Mouse (Mus musculus) kidney, embryonic 14.5 days (tissue): ENCODE measurements around the gene Cmtr2. TPM values are rescaled to one million over a fixed set of nuclear protein-coding genes. Genes with fewer than 3 reads are reported as not detected.

ENCODE experiments used
- ATAC-seq: fragments of 200-750 bp; cut with Nextera tagmentation; 2 replicates; pipeline ENCODE4 v1.8.0; 2017; ENCODE audit warnings: moderate number of reproducible peaks, mild to moderate bottlenecking, moderate TSS enrichment, moderate library complexity; ENCODE audit not compliant: low FRiP score, low TSS enrichment
- H3K27ac ChIP-seq: fragments of 300-500 bp; sonication (generic); 2 replicates; pipeline ENCODE4 v1.5.1; 2014; ENCODE audit warnings: low read depth, mild to moderate bottlenecking, low read length, moderate library complexity, mixed read lengths
- H3K27me3 ChIP-seq: fragments of 300-500 bp; sonication (generic); 2 replicates; pipeline ENCODE4 v1.6.1; 2014; ENCODE audit warnings: mild to moderate bottlenecking, low read length; ENCODE audit not compliant: control insufficient read depth, insufficient read depth
- H3K36me3 ChIP-seq: fragments of 300-500 bp; sonication (generic); 2 replicates; pipeline ENCODE4 v1.6.1; 2014; ENCODE audit warnings: low read length, mixed read lengths; ENCODE audit not compliant: control insufficient read depth, insufficient read depth
- H3K4me1 ChIP-seq: fragments of 300-500 bp; sonication (generic); 2 replicates; pipeline ENCODE4 v1.6.1; 2014; ENCODE audit warnings: low read length, mixed read lengths; ENCODE audit not compliant: control insufficient read depth, insufficient read depth
- H3K4me2 ChIP-seq: fragments of 300-500 bp; sonication (generic); replicated peaks from 2 replicates; pipeline ENCODE4 v1.6.1; 2014; ENCODE audit warnings: low read depth, mild to moderate bottlenecking, low read length
- H3K4me3 ChIP-seq: fragments of 300-500 bp; sonication (generic); 2 replicates; pipeline ENCODE4 v1.5.1; 2014; ENCODE audit warnings: mild to moderate bottlenecking, low read length
- H3K9ac ChIP-seq: fragments of 300-500 bp; sonication (generic); 2 replicates; pipeline ENCODE4 v1.6.1; 2014; ENCODE audit warnings: low read depth, mild to moderate bottlenecking, low read length, moderate library complexity
- H3K9me3 ChIP-seq: fragments of 300-500 bp; sonication (generic); 2 replicates; pipeline ENCODE4 v1.6.1; 2016; ENCODE audit warnings: low read length; ENCODE audit not compliant: control insufficient read depth
- WGBS: fragments of 180-500 bp; shearing (Covaris S2); extraction: QIAGEN DNeasy Blood & Tissue Kit; methylation state at CpG from one replicate; pipeline ENCODE4 v1.1.7; 2014; 5-methylcytosine and 5-hydroxymethylcytosine counted together
- polyA plus RNA-seq: library from polyadenylated mRNA; unstranded; fragments of >200 nt; fragmentation: Nextera tagmentation; extraction: Ambion mirVana; gene quantifications from 2 replicates; pipeline ENCODE4 v1.2.1, GENCODE M21; 2014

Cmtr2 gene
- polyA plus RNA-seq, 1 experiment from 2014 or later: 11.1 TPM

DNA sequence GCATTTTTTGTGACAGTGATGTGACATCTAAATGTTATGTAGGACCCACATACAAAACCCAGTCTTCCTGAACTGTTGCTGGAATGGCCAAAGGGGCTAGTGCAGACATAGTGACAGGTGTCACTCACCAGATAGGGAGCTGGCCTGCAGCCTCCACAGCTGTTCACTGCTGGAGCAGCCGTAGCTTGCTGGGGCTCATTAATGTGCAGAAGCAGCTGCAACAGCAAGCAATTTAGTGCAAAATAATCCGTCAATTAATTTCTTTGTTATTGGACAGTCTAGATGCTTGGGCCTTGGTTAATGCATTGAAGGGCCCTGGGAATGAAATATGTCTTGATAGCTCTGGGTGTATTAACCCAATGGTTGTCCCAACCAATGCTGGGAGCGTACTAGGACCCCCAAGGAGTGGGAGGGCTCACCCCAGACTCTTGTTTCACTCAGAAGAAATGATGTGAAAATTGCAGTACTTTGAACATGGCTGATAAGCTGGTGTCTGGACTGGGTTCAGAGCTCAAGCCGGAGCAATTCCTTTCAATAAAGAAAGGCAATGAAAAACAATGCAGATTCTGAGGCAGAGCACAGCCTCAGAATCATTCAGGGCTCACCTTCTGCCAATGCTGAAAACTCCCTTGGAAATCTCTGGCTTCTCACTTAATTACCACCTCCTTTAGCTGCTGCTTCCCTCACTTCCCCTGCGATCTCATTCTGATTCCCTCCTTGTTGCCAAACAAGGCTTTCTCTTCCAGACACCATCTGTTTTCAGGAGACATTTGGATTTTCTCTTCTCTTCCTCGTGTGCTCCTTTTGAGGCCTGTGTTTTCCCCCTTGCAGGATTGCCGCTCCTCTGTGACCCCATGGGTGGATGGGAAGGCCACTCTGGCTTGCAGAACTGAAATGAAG lies 27.1 kb downstream of the Cmtr2 start:
- H3K4me3 ChIP-seq: no peak overlapping the region
- H3K9ac ChIP-seq: no peak overlapping the region
- H3K4me2 ChIP-seq: no peak overlapping the region
- WGBS: 65% methylated on average over 7 of the region's 7 CpGs
- no peaks in the 10 kb centered on the region for H3K4me1 ChIP-seq
- no peak overlapping the region for H3K27ac ChIP-seq
- no peaks in the 10 kb centered on the region for H3K36me3 ChIP-seq
- H3K9me3 ChIP-seq: no peaks in the 10 kb centered on the region
- H3K27me3 ChIP-seq: no peaks in the 10 kb centered on the region
- ATAC-seq: no peak

DNA sequence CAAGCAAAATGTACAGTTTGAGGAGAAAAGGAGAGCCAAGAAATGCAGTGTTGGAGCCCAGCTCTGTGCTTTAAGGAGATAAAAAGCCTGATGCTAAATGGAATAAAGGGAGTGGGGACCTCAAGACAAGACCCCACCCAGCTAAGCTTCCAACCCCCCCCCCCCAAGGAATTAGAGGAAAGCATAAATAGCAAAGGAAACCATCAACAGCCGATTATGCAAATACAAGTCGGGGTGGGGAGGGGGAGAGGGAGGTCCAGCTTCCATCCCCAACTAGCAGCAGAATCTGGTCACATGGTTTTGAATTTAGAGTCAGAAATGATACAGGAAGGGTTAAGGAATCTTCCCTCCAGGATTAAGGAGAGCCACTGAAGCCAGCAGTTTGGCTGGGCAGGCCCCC lies 29.1 kb downstream of the Cmtr2 start:
- WGBS: 57% methylated on average over 2 of the region's 2 CpGs
- no peaks in the 10 kb centered on the region for H3K36me3 ChIP-seq
- no peaks in the 10 kb centered on the region for H3K27me3 ChIP-seq
- no peak overlapping the region for H3K4me2 ChIP-seq
- no peaks in the 10 kb centered on the region for H3K4me1 ChIP-seq
- no peaks in the 10 kb centered on the region for H3K9me3 ChIP-seq
- H3K9ac ChIP-seq: no peak overlapping the region
- no peak overlapping the region for H3K27ac ChIP-seq
- H3K4me3 ChIP-seq: no peak overlapping the region
- ATAC-seq: no peak

DNA sequence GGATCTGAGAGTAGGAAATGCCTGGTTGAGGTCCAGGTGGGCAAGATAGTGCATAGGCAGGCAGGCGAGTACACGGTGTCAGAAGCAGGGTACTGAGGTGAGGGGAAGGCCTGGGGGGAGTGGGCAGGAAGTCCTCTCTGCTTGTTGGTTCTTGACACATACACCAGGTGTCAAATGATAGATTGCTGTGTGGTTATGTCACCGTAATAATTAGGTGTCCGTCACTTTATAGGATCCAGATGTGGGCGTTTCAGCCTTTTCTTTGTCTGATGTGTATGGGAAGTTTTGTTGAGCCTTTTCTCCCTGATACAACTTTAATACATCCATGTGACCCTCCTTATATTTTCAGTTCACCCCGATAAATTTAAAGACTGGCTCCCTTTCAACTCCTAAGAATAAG lies 31.8 kb downstream of the Cmtr2 start:
- no peak overlapping the region for H3K9ac ChIP-seq
- H3K9me3 ChIP-seq: no peaks in the 10 kb centered on the region
- H3K27me3 ChIP-seq: no peaks in the 10 kb centered on the region
- no peak overlapping the region for H3K4me2 ChIP-seq
- no peak overlapping the region for H3K4me3 ChIP-seq
- H3K36me3 ChIP-seq: no peaks in the 10 kb centered on the region
- no peaks in the 10 kb centered on the region for H3K4me1 ChIP-seq
- no peak for ATAC-seq
- WGBS: 82% methylated on average over 6 of the region's 6 CpGs
- no peak overlapping the region for H3K27ac ChIP-seq

DNA sequence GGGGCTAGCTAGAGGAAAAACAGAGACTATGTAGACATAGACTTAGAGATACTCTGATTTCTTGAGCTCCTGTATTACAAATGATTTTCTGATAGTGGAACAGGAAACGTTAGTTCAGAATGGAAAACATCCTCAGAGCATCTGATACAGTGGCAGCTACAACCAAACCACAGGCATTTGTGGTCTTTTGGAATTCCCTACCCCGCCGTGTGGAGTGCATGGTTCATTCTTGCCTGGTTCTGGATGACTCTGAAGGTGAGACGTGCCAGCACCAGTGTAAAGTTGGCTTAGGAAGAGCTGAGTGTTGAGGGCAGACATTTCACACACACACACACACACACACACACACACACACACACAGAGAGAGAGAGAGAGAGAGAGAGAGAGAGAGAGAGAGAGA lies 38.5 kb downstream of the Cmtr2 start:
- Histone ChIP-seq H3K36me3 (no peaks in the 10 kb centered on the region), H3K4me2 (no peak overlapping the region), H3K4me1 (no peaks in the 10 kb centered on the region), H3K27me3 (no peaks in the 10 kb centered on the region), H3K4me3 (no peak overlapping the region), H3K9me3 (no peaks in the 10 kb centered on the region), H3K9ac (no peak overlapping the region), H3K27ac (no peak overlapping the region)
- WGBS: 82% methylated on average over 4 of the region's 4 CpGs
- no peak for ATAC-seq

DNA sequence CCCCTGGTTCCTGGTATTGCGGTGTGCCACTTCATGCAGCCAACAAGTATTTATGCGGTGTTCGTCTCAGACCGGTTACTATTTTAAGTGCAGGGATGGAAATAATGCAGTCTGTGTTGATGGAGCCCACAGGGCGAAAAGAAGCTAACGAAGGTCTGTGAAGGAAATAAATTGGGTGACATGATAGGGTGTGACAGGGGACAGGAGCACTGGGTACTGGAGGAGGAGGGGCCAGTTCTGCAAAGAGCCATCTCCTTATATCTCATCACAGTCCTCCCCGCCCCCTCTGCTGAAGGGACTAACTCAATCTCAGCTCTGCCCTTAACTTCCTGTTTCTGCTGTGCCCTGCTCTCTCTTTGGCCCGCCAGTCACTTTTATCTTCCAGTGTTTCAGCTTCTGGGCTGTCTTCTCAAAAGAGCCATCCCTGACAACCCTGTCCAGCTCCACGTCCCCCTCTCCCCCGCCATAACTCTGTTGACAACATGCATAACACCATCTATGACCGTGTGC lies 50.4 kb downstream of the Cmtr2 start:
- no peaks in the 10 kb centered on the region for H3K9me3 ChIP-seq
- no peak for ATAC-seq
- H3K4me3 ChIP-seq: no peak overlapping the region
- H3K27me3 ChIP-seq: no peaks in the 10 kb centered on the region; the same call in 1 of the 2 replicates
- WGBS: 78% methylated on average over 11 of the region's 11 CpGs
- H3K27ac ChIP-seq: no peak overlapping the region
- no peaks in the 10 kb centered on the region for H3K36me3 ChIP-seq
- H3K4me1 ChIP-seq: no peaks in the 10 kb centered on the region
- H3K4me2 ChIP-seq: no peak overlapping the region
- no peak overlapping the region for H3K9ac ChIP-seq

DNA sequence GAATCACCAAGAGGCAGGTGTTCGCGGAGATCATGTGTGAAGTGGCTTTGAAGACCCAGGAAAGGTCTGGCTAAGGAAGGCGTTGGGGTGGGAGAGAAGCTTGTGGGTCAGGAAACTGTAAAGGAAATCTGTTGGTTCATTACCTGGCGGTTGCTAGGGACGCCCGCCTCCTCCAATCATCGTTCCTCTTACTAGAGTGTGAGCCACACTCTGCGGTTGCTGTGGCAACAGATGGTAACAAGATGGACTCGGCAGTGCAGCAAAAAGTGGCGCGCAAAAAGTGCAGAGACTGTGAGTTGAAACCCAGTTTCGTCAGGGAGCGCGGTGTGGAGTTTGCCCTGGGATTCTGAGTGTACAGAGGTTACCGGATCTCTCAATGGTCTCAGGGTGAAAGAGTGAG lies 51.3 kb downstream of the Cmtr2 start, which contains the start of gene Hydin:
Gene Hydin (plus strand): TSS at position 237 of the 400 bp plus-strand sequence.
- H3K36me3 ChIP-seq: no peaks in the 10 kb centered on the region
- H3K9ac ChIP-seq: peak within 1 kb of the TSS; percentile 54
- no peaks in the 10 kb centered on the region; the same call in 1 of the 2 replicates for H3K27me3 ChIP-seq
- H3K4me3 ChIP-seq: peak within 1 kb of the TSS; percentile 42
- no peaks in the 10 kb centered on the region for H3K9me3 ChIP-seq
- no peak within 1 kb of the TSS for H3K27ac ChIP-seq
- H3K4me1 ChIP-seq: no peaks in the 10 kb centered on the region
- peak; percentile 97 for ATAC-seq
- peak within 1 kb of the TSS; percentile 76 for H3K4me2 ChIP-seq
- under 1% methylated on average over 15 of the region's 15 CpGs for WGBS

DNA sequence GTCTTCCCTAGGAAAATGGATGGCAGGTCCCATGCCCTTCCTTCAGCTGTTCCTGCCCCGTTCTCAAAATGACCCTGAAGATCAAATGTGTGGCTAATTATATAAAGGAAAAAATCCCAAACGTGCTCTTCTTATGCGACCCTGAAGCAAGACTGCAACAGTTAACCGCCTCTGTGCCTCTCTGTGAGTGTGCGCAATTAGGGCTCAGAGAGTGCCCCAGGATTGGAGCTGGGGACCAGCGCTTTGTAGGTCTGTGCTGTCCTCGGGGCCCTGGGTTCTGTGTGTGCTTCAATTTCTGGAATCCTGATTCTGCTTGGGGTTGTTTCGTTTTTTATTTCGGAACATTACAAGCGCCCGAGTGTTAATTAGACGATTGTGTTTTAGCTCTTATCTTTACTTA lies 51.8 kb downstream of the Cmtr2 start:
- Histone ChIP-seq H3K4me3 (peak overlapping the region; percentile 42), H3K27ac (no peak overlapping the region), H3K36me3 (no peaks in the 10 kb centered on the region), H3K4me1 (no peaks in the 10 kb centered on the region), H3K4me2 (peak overlapping the region; percentile 76), H3K27me3 (no peaks in the 10 kb centered on the region; the same call in 1 of the 2 replicates), H3K9ac (peak overlapping the region; percentile 54), H3K9me3 (no peaks in the 10 kb centered on the region)
- 0 out of 2 replicates have a peak, but pooled peaks have one; percentile 49 for ATAC-seq
- WGBS: 15% methylated on average over 12 of the region's 12 CpGs

DNA sequence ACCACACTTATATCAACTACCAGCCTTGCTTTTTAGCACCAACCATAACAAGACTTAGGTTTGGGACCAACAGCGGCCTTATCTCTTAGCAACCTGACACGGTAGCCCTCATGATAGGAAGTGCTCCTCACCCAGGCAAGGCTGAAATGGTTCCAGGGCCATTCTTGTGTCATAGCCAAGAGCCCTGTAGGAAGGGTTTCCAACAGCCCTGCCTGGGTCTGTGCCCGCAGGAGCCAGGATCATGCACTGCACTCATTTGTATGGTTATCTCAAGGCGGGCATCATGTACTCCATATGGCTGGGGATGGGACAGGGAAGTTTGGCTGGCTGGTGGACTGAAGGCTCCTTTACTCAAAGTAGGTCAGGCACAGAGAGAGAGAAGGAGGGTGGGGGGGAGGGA lies 55.2 kb downstream of the Cmtr2 start:
- H3K4me2 ChIP-seq: no peak overlapping the region
- no peaks in the 10 kb centered on the region for H3K36me3 ChIP-seq
- H3K27ac ChIP-seq: no peak overlapping the region
- H3K27me3 ChIP-seq: no peaks in the 10 kb centered on the region; the same call in 1 of the 2 replicates
- WGBS: 86% methylated on average over 4 of the region's 4 CpGs
- no peak overlapping the region for H3K9ac ChIP-seq
- no peak for ATAC-seq
- no peak overlapping the region for H3K4me3 ChIP-seq
- no peaks in the 10 kb centered on the region for H3K9me3 ChIP-seq
- no peaks in the 10 kb centered on the region for H3K4me1 ChIP-seq

DNA sequence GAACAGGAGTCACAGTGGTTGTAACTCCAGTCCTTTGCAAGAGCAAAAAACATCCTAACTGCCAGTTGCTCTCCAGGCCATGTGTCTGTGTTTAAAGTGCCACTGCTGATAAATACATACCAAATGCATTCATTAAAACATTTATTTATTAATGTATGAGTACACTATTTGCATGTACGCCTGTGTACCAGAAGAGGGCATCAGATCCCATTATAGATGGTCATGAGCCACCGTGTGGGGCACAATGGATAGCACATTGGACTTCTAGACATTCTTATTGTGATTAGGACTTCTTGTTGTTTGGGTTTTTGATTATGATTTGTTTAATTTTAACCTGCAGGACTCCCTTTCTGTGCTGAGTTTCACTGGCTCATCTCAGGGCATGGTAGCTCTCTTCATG lies 57.9 kb downstream of the Cmtr2 start:
- no peak for ATAC-seq
- Histone ChIP-seq H3K9ac (no peak overlapping the region), H3K4me3 (no peak overlapping the region), H3K9me3 (no peaks in the 10 kb centered on the region), H3K4me2 (no peak overlapping the region), H3K27me3 (no peaks in the 10 kb centered on the region), H3K27ac (no peak overlapping the region), H3K4me1 (no peaks in the 10 kb centered on the region), H3K36me3 (no peaks in the 10 kb centered on the region)
- 67% methylated on average over 2 of the region's 2 CpGs for WGBS
